Mouse (Mus musculus): ENCODE results near the gene D1Pas1. TPM values are rescaled to one million over a fixed set of nuclear protein-coding genes. Genes with fewer than 3 reads are reported as not detected.

The D1Pas1 gene
- total RNA-seq, 4 experiments from 2014 or later = 0.16 TPM; not detected in 3

- DNase-seq (ENCODE audit: low spot score in 2 of 2) = no peak
Observed at GRCm38 (mm10) chr1:186986506-186986905, 19.3 kb downstream of the D1Pas1 start.

GRCm38 (mm10) chr1:186988281-186988682 lies 21.1 kb downstream of the D1Pas1 start:
- DNase-seq (ENCODE audit: low spot score in 2 of 2) = no peak

GRCm38 (mm10) chr1:186988822-186989221 lies 21.6 kb downstream of the D1Pas1 start:
- DNase-seq (ENCODE audit: low spot score in 2 of 2) = no peak

- DNase-seq (ENCODE audit: low spot score in 2 of 2) = no peak
Observed at GRCm38 (mm10) chr1:186991473-186991872, 24.3 kb downstream of the D1Pas1 start.

GRCm38 (mm10) chr1:186992113-186992512 lies 24.9 kb downstream of the D1Pas1 start:
- no peak for DNase-seq (ENCODE audit: low spot score in 2 of 2)

- DNase-seq (ENCODE audit: low spot score in 2 of 2) = no peak
Observed at GRCm38 (mm10) chr1:186997596-186998304, 30.5 kb downstream of the D1Pas1 start.

- no peak for DNase-seq (ENCODE audit: low spot score in 2 of 2)
Observed at GRCm38 (mm10) chr1:187003441-187003861, 36.2 kb downstream of the D1Pas1 start.

- DNase-seq (ENCODE audit: low spot score in 2 of 2) = no peak
Observed at GRCm38 (mm10) chr1:187004306-187004705, 37.1 kb downstream of the D1Pas1 start.

GRCm38 (mm10) chr1:187006227-187006925 lies 39.2 kb downstream of the D1Pas1 start:
- no peak for DNase-seq (ENCODE audit: low spot score in 2 of 2)

- no peak for DNase-seq (ENCODE audit: low spot score in 2 of 2)
Observed at GRCm38 (mm10) chr1:187008236-187008635, 41.0 kb downstream of the D1Pas1 start.

- no peak for DNase-seq (ENCODE audit: low spot score in 2 of 2)
Observed at GRCm38 (mm10) chr1:187010071-187010470, 42.9 kb downstream of the D1Pas1 start.

- DNase-seq (ENCODE audit: low spot score in 2 of 2) = no peak
Observed at GRCm38 (mm10) chr1:187011601-187012000, 44.4 kb downstream of the D1Pas1 start.

GRCm38 (mm10) chr1:187014141-187014540 lies 46.9 kb downstream of the D1Pas1 start:
- DNase-seq (ENCODE audit: low spot score in 2 of 2) = no peak

- no peak for DNase-seq (ENCODE audit: low spot score in 2 of 2)
Observed at GRCm38 (mm10) chr1:187015673-187016072, 48.5 kb downstream of the D1Pas1 start.

- DNase-seq (ENCODE audit: low spot score in 2 of 2) = no peak
Observed at GRCm38 (mm10) chr1:187016116-187016515, 48.9 kb downstream of the D1Pas1 start.

- no peak for DNase-seq (ENCODE audit: low spot score in 2 of 2)
Observed at GRCm38 (mm10) chr1:187020011-187020410, 52.8 kb downstream of the D1Pas1 start.

Other genes with a start within 250 kb of the D1Pas1 start
- 10 to 100 TPM; 11.2 to 15.2 (median 12.4) TPM for gene Rrp15, start 218.1 kb upstream of the D1Pas1 start, total RNA-seq (2022)
- gene Spata17, start 248.0 kb downstream of the D1Pas1 start, total RNA-seq (2022) = under 1 TPM in 2 of 4 experiments, not detected in 2; 0.26 to 0.46 TPM
- 10 to 100 TPM; 19.1 to 23.0 (median 20.8) TPM for gene Gpatch2, start 248.1 kb downstream of the D1Pas1 start, total RNA-seq (2022)